Mouse (Mus musculus): ENCODE measurements around the gene Nlrp9c.
"Not testable (repeated sequence)": the region's sequence is repeated elsewhere in the genome, so short reads cannot be mapped to it uniquely, and the experiment has no call there.

The Nlrp9c gene

DNA sequence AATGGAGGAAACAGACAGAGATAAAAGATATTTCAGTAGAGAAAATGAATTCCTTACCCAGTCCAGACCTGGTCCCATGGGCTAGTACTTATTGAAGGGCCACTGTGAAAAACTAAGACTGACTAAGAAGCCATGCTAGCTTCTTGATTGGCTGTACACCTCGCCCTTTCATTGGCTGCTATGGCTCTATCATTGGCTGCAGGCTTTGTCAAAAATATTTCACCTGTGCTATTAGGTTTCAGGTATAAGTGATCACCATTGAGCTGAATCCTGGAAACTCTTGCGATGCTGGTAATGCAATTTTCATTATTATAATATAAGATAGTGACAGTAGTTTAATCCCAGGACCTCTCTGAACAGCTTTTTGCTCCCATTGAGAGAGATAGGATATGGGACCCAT is at the start of gene Nlrp9c:
TSS of gene Nlrp9c (minus strand) at position 101 of the 400 bp plus-strand sequence.
- not testable (repeated sequence) for DNase-seq (ENCODE audit: low read depth in 1 of 2, low spot score in 2 of 2)

DNA sequence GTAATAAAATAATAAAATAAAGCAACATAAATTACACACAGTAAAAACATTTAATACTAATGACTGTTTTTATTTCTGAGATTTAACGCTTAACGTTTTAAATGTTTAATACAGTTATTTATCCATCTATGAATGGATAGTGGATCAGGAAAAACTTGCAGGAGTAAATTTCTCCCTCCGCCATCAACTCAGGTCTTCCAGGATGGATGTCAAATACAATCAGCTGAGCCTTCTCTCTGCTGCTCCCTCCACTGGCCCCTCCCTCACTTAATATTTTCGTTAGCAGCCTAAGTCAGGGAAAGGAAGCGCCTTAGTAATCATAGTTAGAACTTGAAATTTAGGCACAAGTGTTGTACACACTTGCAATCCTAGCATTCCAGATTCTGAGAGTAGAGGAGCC is 31.3 kb upstream of the Nlrp9c start, which contains the start of gene Nlrp4a:
TSS of gene Nlrp4a (plus strand) at position 301 of the 400 bp plus-strand sequence.
- DNase-seq (ENCODE audit: low read depth in 1 of 2, low spot score in 2 of 2), result no peak

DNA sequence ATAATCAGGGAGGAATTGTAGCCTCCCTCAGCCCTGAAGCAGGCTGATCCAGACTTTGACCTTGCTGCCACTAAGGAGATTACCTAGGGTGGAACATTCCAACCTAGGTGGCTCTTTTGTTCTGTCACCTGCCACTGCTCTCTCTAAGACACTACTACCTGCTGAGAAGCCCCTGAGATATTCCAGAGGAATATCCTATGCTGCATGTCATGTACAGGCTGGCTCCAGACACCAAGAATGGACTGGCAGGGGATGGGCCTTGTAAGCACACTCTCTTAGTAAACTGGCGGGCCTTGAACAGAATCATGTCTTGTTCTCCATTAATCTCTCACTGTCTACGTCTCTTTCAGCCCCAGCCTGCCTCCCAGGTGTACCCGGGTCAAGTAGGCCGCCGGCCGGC is 11.7 kb downstream of the Nlrp9c start:
- DNase-seq (ENCODE audit: low read depth in 1 of 2, low spot score in 2 of 2), result not testable (repeated sequence)

DNA sequence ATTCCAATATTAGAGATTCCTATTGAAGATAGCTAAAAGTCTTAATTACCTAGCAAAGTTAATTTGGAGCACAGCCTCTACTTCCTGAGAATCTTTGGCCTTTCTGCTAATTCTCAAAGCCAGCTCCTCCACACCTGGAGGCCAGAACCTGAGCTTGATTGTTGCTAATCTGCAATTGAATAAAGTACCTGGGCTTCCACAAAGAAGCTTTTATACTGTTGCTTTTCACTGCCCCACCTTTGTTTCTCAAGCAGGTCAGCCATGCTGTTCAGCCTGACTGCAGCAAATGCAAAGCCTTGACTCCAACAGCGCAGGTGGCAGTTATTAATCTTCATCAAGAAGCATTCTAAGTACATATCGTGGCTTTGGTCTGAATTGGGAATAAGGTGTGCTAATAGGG is 12.4 kb downstream of the Nlrp9c start:
- not testable (repeated sequence) for DNase-seq (ENCODE audit: low read depth in 1 of 2, low spot score in 2 of 2)

DNA sequence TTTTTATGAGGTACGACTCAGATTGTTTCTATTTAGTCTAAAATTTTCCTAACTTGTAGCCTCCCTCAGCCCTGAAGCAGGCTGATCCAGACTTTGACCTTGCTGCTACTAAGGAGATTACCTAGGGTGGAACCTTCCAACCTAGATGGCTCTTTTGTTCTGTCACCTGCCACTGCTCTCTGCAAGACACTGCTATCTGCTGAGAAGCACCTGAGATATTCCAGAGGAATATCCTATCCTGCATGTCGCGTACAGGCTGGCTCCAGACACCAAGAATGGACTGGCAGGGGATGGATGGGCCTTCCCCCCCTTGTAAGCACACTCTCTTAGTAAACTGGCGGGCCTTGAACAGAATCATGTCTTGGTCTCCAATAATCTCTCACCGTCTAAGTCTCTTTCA is 16.8 kb downstream of the Nlrp9c start:
- not testable (repeated sequence) for DNase-seq (ENCODE audit: low read depth in 1 of 2, low spot score in 2 of 2)

DNA sequence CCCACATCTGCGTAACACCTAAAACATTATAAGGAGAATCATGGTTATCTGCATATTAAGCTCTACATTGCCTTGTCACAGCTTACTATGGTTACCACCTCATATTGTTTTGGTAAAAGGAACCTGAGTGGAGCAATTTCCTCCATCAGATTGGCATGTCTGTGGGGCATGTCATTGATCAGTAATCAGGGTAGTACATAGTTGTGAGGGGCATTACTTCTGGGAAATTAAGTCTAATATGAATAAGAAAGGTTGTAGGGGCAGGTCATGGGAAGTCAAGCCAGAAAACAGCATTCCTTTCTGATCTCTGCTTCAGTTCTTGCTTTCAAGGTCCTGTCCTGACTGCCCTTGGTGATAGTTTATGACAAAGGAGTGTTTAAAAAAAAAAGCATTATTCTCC is 22.7 kb downstream of the Nlrp9c start:
- DNase-seq (ENCODE audit: low read depth in 1 of 2, low spot score in 2 of 2), result no peak

DNA sequence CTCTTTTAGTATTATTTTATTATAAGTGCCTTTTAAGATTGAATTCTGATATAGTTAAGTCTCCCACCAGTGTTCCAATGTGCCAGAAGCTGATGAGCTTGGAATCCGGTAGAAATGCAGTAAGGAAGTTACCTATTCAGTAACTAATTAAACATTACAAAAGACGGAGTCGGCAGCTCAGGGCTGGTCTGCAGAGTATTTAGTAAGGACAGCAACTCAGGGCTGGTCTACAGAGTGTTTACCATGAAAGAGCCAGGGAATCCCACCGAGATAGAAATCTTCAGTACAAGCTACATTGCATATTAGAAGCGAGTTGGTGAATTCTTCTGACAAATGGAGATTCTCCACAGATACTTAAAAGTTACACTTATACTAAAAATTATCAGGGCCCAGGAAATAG is 30.3 kb downstream of the Nlrp9c start:
- not testable (repeated sequence) for DNase-seq (ENCODE audit: low read depth in 1 of 2, low spot score in 2 of 2)

DNA sequence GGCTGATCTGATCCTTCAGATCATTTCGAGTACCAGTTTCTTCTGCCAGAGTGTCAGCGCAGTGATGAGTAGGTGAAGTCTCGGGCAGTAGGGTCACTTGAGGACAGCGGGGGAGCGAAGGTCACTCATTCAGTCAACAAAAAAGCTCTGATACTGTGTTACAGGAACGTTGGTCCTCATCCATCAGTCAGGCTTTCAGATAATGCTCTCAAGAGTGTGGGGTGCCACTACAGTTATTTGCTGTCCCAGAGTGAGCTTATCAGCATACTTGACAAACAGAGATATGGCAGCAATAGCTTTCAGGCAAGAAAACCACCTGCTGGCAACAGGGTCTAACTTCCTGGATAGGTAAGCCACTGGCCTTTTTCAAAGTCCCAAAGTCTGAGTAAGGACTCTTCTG is 46.8 kb downstream of the Nlrp9c start:
- DNase-seq (ENCODE audit: low read depth in 1 of 2, low spot score in 2 of 2), result not testable (repeated sequence)

DNA sequence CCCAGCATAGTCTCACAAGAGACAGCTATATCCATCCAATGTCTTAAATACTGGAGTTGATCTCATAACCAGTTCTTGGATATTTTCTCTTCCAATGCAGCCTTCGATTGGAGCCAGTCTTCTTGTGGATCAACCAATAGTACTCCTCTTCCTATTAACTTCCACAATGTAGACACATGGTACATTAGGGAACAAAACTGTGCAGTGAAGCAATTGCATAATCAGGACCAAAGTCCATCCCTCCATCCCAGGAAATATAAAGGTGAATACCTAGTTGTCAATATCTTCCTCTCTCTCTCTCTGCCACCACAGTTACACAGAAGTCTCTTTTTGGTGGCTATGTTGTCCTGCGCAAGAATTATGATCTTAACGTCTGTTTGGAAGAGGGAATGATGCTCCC is 51.2 kb downstream of the Nlrp9c start:
- DNase-seq (ENCODE audit: low read depth in 1 of 2, low spot score in 2 of 2), result not testable (repeated sequence)

DNA sequence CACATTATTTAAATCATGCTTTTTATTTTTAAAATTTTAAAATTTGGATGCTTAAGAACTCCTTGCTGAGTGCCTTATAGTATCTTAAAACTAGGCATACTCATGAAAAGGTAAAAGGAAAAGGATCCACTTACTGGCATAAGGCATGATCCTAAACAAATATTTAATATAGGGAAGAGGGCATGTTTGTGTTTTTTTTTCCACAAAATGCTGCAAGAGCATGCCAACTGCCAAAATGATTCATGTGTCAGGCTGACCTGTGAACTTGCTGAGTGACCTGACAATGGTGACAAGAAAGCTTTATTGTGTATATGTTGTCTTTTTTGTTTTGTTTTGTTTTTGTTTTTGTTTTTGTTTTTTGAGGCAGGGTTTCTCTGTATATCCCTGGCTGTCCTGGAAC is 53.3 kb downstream of the Nlrp9c start:
- DNase-seq (ENCODE audit: low read depth in 1 of 2, low spot score in 2 of 2), result not testable (repeated sequence)

DNA sequence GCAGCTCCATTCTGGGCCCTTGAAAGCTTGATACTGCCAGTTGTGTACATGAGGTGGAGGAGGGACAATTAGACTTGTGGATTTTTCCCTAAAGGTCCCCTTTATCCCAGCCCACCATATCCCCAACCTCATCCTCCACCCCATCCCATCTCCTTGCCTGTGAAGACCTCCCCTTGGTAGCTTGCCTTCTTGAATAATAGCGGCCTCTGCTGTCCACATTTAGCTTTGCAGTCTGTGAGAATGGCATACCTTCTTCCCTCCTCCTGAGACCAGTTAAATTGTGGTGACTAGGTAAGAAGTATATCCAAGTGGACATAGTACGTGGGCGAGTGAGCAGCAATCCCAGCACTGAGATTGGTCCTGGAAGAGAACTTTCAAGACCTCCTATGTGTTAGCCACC is 83.1 kb downstream of the Nlrp9c start:
- not testable (repeated sequence) for DNase-seq (ENCODE audit: low read depth in 1 of 2, low spot score in 2 of 2)

DNA sequence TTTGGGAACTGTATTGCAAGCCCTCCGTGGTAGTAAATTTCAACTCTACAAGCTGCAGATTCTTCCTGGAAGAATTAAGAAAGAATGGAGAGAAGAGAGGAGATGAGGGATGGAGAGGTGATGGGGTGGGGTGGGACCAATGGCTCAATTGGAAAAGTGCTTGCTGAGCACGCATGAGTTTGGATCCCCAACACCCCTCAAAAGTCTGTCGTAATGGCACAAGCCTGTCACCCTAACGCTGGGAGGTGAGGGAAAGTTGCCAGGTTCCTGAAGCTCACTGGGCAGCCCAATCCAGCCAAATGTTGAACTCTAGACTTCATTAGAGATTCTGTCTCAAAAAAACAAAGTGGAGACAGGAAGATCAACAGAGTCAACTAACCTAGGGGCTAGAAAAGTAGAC is 87.7 kb downstream of the Nlrp9c start:
- DNase-seq (ENCODE audit: low read depth in 1 of 2, low spot score in 2 of 2), result not testable (repeated sequence)

DNA sequence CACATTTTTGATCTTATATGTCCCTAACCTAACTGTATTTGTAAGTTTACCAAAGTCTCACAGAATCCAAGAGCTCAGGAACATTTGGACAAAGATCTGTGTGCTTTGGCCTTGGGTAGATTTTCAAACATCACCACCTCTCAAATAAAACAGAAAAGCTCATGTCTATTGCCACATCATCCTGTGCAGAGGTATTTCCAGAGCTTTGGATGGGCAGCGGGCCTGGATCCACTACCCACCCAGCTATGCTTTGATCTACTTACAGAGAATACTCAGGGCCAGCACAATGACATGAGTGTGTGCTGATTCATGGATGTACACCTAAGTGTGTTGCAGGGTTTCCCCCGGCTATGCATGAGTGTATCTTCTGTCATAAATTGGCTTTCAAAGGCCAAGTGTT is 88.3 kb downstream of the Nlrp9c start:
- DNase-seq (ENCODE audit: low read depth in 1 of 2, low spot score in 2 of 2), result not testable (repeated sequence)

DNA sequence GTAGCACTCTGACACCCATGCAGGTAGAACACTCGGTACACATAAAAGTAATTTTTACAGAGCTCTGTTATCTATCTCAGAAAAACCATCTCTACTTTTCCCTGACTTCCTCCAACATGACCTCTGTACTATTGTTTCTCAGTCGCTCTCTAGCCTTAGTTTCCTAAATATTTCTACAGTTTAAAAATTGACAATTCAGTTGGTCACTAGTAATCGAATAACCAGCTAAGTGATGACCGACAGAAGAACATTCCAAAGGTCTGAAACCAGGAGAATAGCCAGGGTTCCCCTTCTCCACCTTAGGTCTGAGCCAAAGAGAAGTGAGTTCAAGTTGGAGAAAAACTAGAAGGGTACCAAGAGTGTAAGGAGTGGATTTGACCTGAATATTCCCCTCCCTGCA is 91.7 kb downstream of the Nlrp9c start:
- not testable (repeated sequence) for DNase-seq (ENCODE audit: low read depth in 1 of 2, low spot score in 2 of 2)

DNA sequence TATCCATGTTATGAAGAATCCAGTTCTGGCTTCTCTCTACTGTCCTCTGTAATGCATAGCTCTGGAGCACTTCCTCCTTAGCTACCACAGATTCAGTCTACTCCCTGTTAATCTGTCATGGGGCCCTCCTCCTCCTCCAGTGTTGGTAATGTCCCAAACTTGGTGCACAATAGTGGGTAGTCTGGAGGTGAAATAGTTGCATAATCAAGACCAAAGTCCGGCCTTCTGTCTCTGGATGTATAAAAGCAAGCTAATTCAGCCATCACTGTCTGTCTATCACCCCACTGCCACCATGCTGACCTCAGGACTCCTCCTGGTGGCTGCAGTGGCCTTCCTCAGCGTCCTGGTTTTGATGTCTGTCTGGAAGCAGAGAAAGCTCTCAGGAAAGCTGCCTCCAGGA is 96.6 kb downstream of the Nlrp9c start, which contains the start of gene Cyp2a4:
TSS of gene Cyp2a4 (plus strand) at position 244 of the 400 bp plus-strand sequence.
- not testable (repeated sequence) for DNase-seq (ENCODE audit: low read depth in 1 of 2, low spot score in 2 of 2)

DNA sequence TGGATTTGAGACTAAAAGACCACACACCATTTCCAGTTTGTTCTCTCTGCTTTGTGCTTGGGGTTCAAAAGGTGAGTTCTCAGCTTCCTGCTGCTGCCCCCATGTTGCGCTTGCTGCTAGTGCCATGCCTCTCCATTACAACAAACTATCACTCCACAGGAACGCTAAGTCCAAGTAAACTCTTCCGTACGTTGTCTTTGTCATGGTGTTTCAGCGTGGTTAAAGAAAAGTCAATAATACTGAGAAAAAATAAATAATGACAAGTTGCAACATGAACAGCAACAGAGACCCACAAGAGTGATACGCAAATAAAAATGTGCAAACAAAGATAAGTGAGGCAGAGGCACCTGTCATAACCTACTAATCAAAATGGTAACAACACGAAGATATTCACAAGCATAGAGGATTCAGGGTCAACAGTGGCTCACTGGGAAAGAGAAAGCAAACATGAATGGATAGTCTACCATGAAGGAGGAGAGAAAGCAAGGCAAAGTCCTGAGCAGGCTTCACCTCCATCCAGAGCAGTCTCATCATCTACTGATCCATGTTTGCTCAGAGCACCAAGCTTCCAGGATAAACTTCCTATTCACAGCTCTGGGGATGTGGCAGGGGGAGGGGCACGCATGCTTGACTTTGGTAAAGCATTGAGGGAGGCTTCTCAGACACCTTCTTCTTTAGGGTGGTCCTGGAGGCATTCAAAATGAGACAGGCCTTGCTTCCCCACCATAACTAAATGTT is 99.9 kb downstream of the Nlrp9c start:
- not testable (repeated sequence) for DNase-seq (ENCODE audit: low read depth in 1 of 2, low spot score in 2 of 2)

Data from monocyte, adult 2 months (primary cell).